Mouse (Mus musculus): ENCODE results near the gene Acads.
"Not testable (repeated sequence)": the region's sequence is repeated elsewhere in the genome, so short reads cannot be mapped to it uniquely, and the experiment has no call there.

Gene Acads

DNA sequence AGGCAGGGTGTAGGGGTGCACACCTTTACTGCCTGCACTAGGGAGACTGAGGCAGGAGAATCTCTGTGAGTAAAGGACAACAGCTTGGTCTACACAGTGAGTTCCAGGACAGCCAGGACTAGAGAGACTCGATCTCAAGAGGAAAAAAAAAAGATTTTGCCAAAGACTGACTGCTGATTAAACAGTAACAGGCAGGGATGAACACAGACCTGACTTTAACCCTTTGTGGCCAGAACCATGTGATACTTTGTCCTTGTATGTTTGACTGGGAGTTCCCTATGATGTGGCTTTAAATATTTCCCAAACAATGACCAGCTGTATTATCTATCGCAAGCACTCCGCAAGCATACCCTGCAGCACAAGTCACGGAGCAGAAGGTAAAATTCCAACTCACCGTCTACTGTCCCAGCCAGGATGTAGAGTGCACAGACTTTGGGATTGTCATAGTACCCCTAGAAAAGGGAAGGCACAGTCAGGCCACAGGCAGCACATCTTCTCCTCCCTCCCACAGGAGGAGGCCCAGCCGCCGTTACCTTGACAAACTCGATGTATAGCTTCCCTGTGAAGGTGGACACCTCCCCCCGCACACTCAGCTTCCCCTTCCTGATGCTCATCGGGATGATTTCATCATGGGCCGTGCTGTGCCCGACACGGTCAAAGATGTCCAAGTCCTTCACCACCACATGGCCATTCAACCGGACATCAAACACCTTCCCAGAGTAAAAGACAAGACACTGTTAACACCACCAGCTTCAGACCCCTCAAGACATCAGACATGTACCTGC is 30.7 kb upstream of the Acads start:
- no peak for DNase-seq

DNA sequence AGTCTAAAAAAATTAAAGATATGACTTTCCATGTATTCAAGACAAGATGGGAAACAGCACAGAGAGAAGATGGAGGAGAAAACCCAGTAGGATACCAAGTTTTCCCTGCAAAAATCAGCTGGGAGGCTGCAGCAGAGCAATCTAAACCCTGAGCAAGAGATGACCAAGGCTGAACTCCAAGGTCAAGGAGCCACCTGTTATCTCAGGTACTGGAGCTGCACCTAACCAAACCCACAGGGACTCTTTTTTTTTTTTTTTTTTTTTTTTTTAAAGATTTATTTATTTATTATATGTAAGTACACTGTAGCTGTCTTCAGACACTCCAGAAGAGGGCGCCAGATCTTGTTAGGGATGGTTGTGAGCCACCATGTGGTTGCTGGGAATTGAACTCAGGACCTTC is 29.7 kb upstream of the Acads start:
- DNase-seq = not testable (repeated sequence)

DNA sequence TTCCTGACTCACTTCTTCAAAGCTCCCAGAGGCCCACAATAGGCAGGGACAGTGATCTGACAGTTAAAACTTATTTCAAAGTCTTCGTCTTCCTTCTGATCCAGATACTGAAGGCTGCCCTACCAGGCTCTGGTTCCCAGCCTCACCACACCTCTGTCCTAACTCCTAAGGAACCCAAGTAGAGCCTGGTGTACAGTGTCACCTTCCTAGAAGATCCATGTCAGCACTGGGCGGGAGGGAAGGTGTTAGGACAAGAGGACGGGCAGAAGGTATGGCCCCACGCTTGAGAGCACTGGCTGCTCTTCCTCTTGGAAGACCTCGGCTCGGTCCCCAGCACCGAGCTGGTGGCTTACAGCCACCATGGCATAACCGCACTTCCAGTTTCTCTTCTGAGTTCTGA is 29.2 kb upstream of the Acads start:
- DNase-seq = no peak

DNA sequence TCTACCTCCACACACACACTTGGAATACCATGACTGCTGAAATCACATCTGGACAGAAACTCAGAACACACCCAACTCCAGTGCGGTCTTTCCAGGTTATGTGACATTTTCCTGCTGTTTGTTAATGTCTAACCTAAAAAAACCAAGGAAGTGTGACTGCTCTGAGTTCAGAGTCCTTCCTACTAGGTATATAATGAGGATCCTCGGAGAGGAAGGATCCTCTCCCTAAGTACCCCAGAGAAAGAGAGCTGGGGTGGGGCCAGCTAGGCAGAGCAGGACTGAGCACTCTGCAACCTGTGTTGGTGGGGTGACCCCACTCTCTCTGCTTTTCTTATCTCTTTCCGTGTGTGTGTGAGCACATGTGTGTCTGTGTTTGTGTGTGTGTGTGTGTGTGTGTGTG is 28.2 kb upstream of the Acads start:
- DNase-seq = no peak

DNA sequence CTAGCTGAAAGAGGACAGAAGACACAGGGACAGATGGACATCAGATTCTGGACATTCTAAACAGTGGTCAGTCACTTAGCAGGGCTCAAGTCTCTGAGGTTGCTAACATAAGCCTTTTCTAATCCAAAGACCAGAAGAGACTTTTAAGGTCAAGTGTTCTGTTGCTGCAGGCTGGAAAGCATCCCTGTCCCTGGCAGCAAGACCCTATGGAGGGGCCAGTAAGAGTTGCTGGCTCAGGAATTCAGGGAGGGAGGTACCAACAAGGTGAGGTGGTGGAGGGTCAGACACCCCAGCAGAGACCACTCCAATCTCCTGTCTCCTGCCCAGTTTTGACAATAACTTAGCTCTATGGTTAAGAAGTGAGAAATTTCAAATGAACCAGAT is 27.6 kb upstream of the Acads start:
- DNase-seq = no peak

DNA sequence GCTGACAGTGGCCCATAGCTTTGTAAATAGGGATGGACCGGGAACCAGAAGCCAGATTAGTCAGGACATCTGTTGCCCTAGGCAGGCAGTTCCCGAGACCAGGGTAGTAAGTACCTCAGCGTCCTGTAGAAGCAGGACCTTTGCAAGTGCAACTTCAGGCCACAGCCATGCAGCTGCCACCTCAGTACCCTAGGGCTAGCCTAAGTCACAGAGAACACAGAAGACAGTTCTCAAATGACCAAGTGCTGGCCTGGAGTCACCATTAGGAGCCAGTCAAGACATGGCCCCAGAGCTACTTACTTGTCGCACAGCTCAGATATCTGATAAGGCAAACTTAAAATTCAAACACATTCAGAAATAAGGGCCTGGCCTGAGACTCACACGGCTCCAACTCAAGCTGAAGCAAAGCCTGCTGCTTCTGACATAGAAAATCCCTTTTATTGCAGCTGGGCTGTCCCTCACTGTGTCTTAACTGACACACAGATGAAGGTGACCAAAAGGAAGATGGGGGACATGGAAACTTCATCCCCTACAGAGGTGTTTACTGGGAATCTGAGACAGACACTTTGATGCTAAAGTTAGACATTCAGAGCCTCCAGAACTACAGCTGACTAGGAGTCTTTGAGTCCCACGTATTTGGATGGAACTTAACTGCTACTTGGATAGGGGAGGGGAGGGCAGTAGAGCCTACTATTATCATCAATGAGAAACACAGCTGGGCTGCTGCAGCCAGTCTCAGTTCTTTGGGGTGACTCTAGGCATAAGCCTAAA is 27.0 kb upstream of the Acads start:
- DNase-seq = no peak

DNA sequence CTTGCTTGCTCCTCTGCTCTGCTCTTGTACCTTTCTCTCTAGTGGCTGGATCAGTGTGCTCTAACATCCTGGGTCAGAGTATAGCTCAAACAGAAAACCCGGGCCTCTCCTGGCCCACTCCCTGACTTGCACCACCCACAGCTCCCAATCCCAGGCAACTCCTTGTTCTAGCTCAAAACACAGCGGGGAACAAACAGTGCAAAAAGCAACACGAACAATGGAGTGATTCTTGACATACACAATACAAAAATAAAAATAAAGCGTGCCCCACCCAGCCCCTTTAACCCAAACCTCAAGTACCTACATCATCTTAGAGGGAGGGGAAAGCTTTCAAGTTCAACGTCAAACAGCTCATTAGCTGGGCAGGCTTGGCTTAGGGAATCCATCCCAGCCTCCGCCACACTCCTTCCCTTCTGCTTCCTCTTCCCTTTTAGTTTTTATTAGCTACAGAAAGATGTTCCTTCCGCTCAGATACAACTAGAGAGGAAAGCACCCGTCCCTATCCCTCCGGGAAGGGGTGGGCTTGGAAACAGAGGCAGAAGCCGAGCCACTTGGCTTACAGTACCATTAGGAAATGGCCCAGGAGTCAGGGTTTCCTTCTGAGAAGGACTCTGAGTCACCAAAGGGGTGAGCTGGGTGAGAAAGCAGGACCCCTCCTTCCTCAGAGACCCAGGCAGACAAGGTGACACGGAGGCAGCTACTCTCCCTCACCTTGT is 26.3 kb upstream of the Acads start:
- DNase-seq = no peak

DNA sequence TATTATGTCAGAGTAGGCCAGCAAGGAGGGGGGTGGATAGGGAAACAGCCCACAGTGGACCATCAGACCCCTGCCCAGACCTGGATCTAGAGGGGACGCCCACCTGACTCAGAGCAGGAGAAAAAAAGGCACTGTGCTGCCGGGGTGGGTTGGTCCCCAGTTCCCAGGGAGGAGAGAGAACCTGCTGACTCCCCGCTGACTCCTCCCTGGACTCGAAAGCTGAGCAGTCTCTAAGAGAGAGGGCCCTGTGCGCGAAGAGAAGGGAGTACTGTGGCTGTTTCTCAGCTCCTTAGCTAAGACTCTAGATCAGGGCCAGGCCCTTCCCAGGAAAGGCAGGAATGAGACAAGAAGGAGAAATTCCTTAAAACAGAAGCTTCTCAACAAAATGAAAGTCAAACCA is 25.3 kb upstream of the Acads start:
- DNase-seq = no peak

DNA sequence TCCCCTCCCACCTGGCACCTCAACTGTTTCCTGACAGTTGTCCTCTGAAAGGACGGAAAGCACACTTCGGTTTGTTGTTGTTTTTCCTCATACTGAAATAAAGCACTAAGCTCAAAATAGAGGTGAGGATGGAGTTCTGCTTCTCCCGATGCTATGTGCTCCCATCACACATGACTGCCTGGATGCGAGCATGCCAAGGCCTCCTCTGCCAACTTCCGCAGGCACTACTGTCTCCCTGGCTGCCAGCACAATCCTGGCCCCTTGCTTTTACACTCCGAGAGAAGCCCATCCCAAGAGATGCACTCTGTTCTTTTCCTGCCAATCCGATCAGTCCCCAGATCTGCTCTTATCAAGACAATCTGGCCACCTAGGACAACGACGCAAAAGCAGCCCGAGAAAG is 24.4 kb upstream of the Acads start:
- DNase-seq = no peak

DNA sequence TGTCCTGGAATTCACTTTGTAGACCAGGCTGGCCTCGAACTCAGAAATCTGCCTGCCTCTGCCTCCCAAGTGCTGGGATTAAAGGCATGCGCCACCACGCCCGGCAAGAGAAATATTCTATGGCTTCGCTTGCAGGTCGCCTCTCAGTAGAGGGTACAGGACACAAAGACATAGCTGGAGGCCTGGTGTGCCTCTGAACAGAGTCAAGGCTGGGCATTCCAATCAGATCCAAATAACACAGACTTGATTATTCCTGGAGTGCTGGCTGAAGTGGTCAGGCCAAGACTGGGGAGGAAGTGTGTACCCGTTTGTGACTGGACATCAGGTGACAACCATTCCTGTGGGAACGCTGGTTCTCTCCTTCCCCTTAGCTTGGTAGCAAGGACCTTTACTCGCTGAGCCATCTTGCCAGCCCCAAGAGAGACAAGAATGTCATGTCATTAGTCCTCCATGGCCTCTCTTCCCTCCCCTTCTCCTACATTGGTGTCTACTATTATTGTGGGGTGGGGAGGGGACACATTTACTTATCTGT is 23.1 kb upstream of the Acads start:
- no peak for DNase-seq

DNA sequence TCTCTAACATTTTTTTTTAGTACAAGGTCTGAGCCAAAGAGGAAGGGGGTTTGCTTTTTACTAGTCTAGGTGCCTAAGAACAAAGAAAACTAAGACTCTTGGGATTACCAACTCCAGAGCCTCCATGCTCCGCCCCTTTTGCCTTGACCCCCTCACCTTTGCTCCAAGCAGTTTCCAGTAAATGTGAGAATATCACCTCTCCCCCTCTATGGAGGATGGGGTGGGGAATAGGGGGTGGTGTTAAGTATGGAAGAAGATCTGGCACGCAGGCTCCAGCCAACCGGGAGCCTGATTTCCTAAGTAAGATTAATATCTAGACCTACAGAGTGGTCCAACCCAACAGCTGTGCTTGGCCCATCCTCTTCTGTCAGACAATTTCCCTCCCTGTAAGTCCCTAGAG is 21.6 kb upstream of the Acads start:
- DNase-seq = no peak

DNA sequence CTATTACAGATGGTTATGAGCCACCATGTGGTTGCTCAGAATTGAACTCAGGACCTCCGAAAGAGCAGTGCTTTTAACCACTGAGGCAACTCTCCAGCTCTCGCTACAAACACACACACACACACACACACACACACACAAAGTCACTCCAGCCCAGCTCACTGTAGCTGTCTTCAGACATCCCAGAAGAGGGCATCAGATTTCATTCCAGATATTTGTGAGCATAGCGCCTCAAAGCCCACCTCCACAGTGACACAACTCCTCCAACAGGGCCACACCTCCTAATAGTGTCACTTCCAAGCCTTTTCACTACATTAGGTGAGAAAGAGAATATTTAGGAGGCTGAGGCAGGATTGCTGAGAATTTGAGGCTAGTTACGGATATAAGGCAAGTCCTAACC is 20.0 kb upstream of the Acads start:
- no peak for DNase-seq

DNA sequence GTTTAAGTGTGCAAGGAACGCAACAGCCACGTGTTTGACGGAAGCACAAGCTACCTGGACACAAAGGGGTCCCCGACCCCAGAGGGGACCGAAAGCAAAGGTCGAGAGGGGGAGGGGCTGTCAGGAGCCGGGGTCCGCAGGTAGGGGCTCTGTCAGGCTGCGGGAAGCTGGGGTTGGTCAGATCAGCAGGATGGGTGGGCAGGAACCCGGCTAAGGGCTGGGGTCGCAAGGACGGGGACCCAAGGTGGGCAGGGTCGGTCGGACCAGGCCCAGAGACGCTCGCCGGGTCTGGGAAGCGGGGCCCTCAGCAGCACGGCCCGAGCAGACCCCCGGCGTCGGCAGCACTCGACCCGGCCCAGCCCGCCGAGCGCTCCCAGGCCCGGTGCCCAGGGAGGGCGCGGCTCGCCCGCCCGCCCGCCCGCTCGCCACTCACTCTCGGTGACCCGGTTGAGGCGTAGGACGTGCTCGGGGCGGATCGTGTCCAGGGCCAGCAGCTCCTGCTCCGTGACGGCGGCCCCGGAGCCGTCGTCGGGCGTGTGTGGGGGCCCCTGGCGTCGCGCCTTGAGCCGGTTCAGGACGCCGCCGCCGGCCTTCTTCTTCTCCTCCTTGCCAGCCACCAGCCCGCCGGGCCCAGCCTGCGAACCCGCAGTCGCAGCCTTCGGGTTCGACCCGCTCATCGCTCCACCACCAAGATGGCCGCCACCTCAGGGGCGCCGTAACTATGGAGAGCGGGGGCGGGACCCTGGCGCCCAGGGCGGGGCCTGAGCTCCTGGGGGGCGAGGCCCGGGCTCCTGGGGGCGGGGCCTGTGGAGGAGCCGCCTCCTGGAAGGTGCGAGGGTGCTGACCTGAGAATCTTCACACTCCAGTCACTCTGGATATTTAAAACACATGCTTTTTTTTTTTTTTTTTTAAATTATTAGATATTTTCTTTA is 15.4 kb upstream of the Acads start, which contains the start of gene Unc119b:
Unc119b (minus strand) TSS at position 742 of the 932 bp plus-strand sequence.
- DNase-seq = peak; percentile 89

DNA sequence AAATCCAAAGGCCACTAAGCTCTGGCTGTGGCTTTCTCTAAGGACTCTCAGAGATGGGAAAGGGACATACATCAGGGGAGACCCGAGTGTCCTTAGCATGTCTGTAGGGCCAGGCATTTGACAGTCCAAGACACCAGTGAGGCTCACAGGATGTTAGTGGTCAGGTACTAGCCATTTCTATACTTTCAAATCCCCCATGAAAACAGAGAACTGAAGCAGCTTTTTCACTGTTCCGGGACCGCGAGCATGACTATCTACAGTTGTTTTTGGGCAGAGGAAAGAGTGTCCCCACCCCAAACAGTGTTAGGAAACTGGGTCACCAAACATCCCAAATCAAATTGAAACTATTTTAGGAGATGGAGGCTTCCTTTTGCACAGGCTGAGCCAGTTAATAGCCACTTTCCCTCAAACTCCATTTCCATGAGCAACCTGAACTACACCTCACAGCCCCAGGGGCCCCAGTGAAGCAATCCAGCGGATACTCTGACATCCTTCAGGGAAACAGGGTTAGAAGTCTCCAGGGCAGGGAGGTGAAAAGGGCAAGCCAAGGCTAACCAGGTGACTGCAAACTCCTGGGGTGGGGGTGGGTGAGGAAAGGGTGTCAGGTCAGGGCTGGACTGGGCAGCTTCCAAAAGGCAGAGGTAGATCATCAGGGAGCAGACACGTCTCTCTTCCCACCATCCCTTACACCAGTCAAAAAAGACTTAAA is 14.4 kb upstream of the Acads start:
- no peak for DNase-seq

DNA sequence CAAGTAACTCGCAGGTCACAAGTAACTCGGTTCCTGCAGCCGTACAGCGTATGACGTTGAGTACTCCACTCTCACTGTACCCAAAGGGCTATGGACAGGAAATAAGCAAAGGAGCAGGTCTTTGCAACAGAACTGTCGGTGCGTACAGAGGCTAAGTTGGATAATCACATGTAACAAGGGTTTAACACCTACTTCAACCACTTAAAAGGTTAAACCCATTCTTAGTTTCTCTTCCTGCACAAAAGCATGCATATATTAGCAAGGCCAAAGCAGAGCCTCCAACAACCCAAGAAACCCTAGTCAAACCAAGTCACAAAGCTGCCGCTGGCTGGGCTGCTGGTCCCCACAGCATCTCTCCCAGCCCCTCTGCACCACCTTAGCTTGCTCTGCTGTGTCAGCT is 13.3 kb upstream of the Acads start:
- DNase-seq = no peak

DNA sequence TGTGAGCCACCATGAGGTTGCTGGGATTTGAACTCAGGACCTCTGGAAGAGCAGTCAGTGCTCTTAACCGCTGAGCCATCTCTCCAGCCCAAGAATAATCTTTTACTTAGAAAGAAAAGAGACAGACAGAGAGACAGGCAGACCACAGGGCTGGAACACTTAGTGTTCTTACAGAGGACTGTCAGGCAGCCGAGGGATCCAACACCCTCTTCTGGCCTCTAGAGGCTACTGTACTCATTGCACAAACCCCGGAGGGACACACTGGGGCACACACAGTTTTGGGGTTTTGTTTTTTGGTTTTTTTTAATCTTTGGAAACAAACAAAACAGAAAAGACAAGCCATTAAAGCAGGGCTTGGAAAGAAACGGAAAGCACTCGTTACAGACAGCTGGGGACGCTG is 10.2 kb upstream of the Acads start:
- DNase-seq = no peak

DNA sequence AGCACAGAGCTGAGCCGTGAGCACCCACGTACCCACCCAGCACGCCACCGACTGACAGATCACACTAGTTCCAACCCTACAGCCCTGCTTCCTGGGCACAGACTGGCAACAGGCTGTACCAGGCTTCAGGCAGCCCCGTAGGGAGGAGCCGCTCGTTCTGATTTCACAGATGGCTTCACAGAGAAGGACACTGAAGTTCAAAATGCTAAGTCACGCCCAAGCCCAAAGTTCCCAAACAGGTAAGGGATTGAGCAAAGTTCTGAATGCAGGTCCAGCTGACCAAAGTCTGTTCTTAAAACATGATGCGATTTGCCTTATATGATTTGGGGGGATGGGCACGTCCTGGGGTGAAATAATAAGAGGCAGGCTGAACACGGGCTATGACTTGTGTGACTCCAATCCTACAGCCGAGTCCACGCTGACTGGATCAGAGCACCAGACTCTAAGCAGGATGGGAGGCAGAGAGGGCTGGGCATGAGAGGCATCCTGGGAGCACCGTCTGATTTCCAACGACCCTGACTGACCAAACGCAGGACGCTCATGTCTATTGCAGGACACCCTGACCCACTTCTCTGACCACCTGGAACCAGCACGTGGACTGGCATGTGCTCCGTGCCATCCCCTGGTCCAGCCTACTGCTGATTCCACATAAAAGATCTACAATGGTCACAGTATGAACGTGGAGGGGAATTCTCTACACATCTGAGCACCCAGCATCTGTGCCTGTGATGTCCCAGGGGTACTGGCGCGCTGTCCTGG is 8.5 kb upstream of the Acads start:
- no peak for DNase-seq

DNA sequence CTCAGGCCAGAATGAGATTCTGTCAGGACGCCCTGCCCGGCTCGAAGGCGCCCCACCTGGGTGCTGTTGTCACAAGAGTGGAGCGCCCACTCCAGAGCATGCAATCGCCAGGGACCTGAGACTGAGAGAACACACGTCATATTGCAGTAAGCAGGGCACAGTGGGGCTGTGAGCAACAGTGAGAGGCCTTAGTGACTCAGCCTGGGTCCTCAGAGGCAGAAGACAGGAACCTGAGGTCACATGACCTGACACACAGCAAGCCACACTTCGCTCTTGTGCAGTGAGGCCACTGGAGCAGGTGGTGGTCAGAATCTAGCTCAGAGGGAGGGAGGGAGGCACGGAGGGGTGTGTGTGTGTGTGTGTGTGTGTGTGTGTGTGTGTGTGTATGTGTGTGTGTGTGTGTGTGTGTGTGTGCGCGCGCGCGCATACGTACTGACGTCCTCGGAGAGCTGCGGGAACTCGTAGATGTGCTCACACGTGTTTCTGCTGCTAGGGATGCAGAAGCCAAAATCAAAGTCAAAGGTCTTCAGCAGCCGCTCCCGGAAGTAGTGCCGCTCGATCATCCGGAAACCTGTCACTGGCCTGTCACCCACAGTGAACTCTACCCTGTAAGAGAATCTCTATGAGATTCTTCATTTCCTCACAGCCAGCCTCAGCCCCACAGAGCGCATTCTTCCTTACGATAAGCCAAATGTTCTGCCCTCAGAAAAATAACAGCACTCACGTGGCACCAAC is 7.6 kb upstream of the Acads start:
- DNase-seq = no peak

DNA sequence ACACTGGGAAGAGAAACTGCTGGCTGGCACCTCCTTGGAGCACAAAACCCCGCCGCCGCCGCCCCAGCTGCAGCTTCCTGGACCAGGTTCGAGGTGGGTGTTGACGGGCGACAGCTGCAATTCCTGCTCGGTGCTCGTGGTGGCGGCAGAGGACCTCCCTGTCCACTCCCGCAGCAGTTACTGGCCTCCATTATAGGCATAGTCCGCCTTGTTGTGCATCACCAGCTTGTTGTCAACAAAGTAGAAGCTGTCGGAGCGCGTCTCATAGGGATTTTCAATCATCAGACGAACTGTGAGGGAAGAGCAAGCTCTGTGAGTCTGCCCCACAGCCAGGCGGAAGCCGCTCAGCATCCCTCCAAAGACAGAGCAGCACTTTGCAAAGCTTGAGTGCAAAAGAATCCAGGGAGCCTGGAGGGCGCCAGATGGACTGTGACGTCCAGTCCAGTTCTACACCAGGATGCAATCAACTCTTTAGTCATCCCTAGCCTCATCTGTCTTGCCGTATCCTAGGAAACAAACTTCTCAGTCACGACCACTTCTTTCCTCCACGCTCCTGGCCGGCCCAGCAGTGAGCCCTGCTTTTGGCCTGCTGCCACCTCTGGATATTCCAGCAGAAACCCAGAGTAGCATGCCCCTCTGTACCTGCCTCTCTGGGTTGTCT is 6.2 kb upstream of the Acads start:
- DNase-seq = peak; percentile 88

DNA sequence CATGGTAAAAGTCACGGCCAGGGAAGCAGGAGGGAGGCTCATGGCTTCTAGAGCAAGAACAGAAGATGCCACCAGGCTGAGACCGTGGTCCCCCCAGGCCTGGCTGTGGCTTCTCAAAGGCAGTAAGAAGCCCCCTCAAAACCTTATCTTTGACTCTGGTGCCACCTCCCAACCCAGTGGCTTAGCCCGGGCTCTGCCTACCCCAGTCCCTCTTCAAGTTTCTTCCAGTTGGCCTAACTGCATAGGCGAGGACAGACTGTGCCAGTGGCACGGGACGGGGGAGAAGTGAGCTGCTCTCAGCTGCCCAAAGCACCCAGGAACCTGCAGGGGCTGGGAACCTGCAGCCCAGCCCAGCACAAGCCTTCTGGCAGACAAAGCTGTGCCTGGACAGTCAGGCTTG is 5.5 kb upstream of the Acads start:
- no peak for DNase-seq
